Mouse (Mus musculus): ENCODE measurements around the gene Krt33a. TPM values are rescaled to one million over a fixed set of nuclear protein-coding genes. Genes with fewer than 3 reads are reported as not detected.

Gene Krt33a
- total and polyA plus RNA-seq, 3 experiments: not detected

DNA sequence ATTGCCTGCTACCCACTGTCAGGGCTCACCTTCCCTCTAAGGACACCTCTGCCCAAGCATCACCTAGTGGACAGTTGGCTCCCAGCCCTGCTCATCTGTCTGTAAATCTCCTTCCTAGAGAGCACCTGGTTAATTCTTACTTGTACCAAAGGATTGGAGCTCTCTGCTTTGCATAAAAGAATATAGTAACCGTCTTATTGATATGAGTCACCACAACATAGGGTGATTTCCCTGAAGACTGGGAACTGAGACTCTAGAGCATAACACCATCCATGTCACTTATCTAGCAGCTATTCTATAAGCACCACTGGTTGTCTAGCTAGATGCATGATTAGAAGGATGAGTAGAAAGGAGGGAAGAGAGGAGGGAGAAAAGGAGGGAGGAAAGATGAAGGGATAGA, 32.6 kb downstream of the Krt33a start (continued):
- TF ChIP-seq SIN3A (IDR thresholded peaks at IDR 0.05; ENCODE audit: low read length) (no peak), JUN (IDR thresholded peaks at IDR 0.05; ENCODE audit: insufficient read depth, low read depth, low read length) (no peak), CTCF (conservative IDR thresholded peaks at IDR 0.05 in 1 of 2, IDR thresholded peaks at IDR 0.05 in 1 of 2; ENCODE audit: low read depth in 2 of 2, low read length in 2 of 2) (peak in 1 of 2 experiments; percentile 13; a peak in 1 of 4 replicates), JUND (conservative IDR thresholded peaks at IDR 0.05; ENCODE audit: low read depth, low read length) (no peak), GABPA (IDR thresholded peaks at IDR 0.05; ENCODE audit: insufficient replicate concordance, low read depth, low read length) (no peak), MAZ (IDR thresholded peaks at IDR 0.05; ENCODE audit: low read depth, low read length) (no peak)

DNA sequence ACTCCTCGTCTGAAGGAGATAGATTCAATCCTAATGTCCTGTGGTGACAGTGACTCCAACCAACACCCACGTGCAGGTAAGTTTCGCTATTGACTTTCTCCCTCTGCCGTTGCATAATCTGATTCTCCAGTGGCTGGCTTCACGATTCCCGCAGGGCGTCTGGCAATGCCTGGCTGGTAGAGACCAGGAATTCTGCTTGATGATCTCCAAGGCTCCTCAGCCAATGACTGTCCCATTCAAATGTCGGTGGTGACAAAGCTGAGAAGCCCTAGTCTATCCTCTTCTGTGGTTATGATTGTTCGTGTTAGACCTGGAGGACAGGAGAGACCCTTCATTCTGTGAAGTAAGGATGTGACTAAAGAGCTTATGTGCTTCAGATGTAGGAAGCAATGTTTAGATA, 33.3 kb downstream of the Krt33a start:
- H3K9ac ChIP-seq (ENCODE audit: insufficient read depth, low read depth): no peak overlapping the region
- H3K4me3 ChIP-seq (replicated peaks in 1 of 3; ENCODE audit: low read depth in 2 of 3, low read length in 2 of 3, poor library complexity in 1 of 3): no peak overlapping the region
- H3K9me3 ChIP-seq (replicated peaks; ENCODE audit: low read length): no peaks in the 10 kb centered on the region
- peaks cover 87% of the 10 kb centered on the region for H3K27me3 ChIP-seq (replicated peaks)
- in situ Hi-C loops (cut with MboI; ENCODE audit: low pct_ligation_motif_present, low pct_unique_long_range_greater_than_20kb, low sequenced_read_pairs) (no loop called here), dilution Hi-C loops (cut with MboI; ENCODE audit: extremely low pct_ligation_motif_present, extremely low pct_unique_long_range_greater_than_20kb, low sequenced_read_pairs) (no loop called here)
- no peaks in the 10 kb centered on the region for H3K36me3 ChIP-seq (replicated peaks in 1 of 2; ENCODE audit: control insufficient read depth in 1 of 2, insufficient read depth in 1 of 2, low read length in 1 of 2)
- no peak overlapping the region for H3K4me2 ChIP-seq (ENCODE audit: insufficient read depth, low read depth, poor library complexity, severe bottlenecking)
- TF ChIP-seq TCF12 (IDR thresholded peaks at IDR 0.05; ENCODE audit: low read depth, low read length) (no peak), NELFE (IDR thresholded peaks at IDR 0.05; ENCODE audit: low read depth, low read length) (no peak), MEF2A (IDR thresholded peaks at IDR 0.05; ENCODE audit: borderline replicate concordance, low read depth, low read length) (no peak), EP300 (IDR thresholded peaks at IDR 0.05; ENCODE audit: low read length) (no peak), ZMIZ1 (IDR thresholded peaks at IDR 0.05; ENCODE audit: low read depth, low read length) (no peak), KAT2A (IDR thresholded peaks at IDR 0.05; ENCODE audit: insufficient replicate concordance, low read length) (no peak), MAZ (IDR thresholded peaks at IDR 0.05; ENCODE audit: low read depth, low read length) (no peak), POLR2A (IDR thresholded peaks at IDR 0.05; ENCODE audit: low read depth, low read length) (no peak), PAX5 (IDR thresholded peaks at IDR 0.05; ENCODE audit: low read length) (no peak), MAX (IDR thresholded peaks at IDR 0.05; ENCODE audit: low read length) (no peak), BHLHE40 (IDR thresholded peaks at IDR 0.05; ENCODE audit: low read depth, low read length) (no peak), CTCF (conservative IDR thresholded peaks at IDR 0.05 in 1 of 2, IDR thresholded peaks at IDR 0.05 in 1 of 2; ENCODE audit: low read depth in 2 of 2, low read length in 2 of 2) (no peak), MAFK (IDR thresholded peaks at IDR 0.05; ENCODE audit: insufficient replicate concordance, low read length) (no peak), E2F4 (IDR thresholded peaks at IDR 0.05; ENCODE audit: insufficient replicate concordance, low read depth, low read length) (no peak), USF1 (IDR thresholded peaks at IDR 0.05; ENCODE audit: low read depth, low read length) (no peak)
- H3K4me1 ChIP-seq (ENCODE audit: control insufficient read depth in 1 of 2, insufficient read depth in 2 of 2): peaks cover 11 to 12% of the 10 kb centered on the region in 2 experiments
- DNase-seq (ENCODE audit: extremely low read depth): no peak
- H3K79me2 ChIP-seq (replicated peaks; ENCODE audit: control insufficient read depth, extremely low read depth, insufficient read depth, poor library complexity, severe bottlenecking): no peaks in the 10 kb centered on the region
- H3K27ac ChIP-seq (ENCODE audit: insufficient read depth, low read depth): no peak overlapping the region

DNA sequence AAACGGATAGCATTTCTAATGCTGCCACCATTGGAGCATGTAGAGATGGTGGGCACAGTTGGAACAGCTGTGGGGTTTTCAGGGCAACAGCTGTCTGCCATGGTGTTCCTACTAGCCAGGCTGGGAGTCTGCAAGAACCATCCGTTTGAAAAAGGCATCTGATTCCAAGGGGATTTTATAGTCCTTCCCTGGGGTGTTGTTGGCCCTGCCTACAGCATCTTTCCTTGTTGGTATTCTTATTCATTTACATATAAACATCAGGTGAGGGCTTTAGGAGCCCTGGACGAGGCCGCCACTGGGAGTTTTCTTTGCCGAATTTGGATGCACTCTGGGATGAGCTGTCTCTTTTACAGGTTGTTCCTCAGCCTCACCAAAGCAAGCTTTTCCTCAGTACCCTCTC, 37.1 kb downstream of the Krt33a start, which contains the start of gene Krtap29-1:
TSS of gene Krtap29-1 (minus strand) at position 101 of the 400 bp plus-strand sequence.
- no peak within 1 kb of the TSS for H3K4me2 ChIP-seq (ENCODE audit: insufficient read depth, low read depth, poor library complexity, severe bottlenecking)
- TF ChIP-seq POLR2AphosphoS2 (IDR thresholded peaks at IDR 0.05; ENCODE audit: low read depth, low read length): no peak
- TF ChIP-seq SIN3A (IDR thresholded peaks at IDR 0.05; ENCODE audit: low read length): no peak
- TF ChIP-seq EP300 (IDR thresholded peaks at IDR 0.05; ENCODE audit: low read length): no peak
- no peak for TF ChIP-seq ZKSCAN1 (IDR thresholded peaks at IDR 0.05; ENCODE audit: borderline replicate concordance, low read depth, low read length)
- TF ChIP-seq TBP (conservative IDR thresholded peaks at IDR 0.05; ENCODE audit: low read depth, low read length): no peak
- no peak for TF ChIP-seq NRF1 (IDR thresholded peaks at IDR 0.05; ENCODE audit: low read depth, low read length)
- TF ChIP-seq POLR2A (IDR thresholded peaks at IDR 0.05; ENCODE audit: low read depth, low read length): no peak
- TF ChIP-seq RAD21 (IDR thresholded peaks at IDR 0.05; ENCODE audit: low read depth, low read length): no peak
- no peak for TF ChIP-seq TCF12 (IDR thresholded peaks at IDR 0.05; ENCODE audit: low read depth, low read length)
- no peak for TF ChIP-seq CHD1 (IDR thresholded peaks at IDR 0.05; ENCODE audit: low read depth, low read length)
- TF ChIP-seq MAX (IDR thresholded peaks at IDR 0.05; ENCODE audit: low read length): no peak
- no peak for TF ChIP-seq E2F4 (IDR thresholded peaks at IDR 0.05; ENCODE audit: insufficient replicate concordance, low read depth, low read length)
- no peak for TF ChIP-seq MAFK (IDR thresholded peaks at IDR 0.05; ENCODE audit: insufficient replicate concordance, low read length)
- no peak for TF ChIP-seq CHD2 (IDR thresholded peaks at IDR 0.05; ENCODE audit: low read length)
- no peak for TF ChIP-seq PAX5 (IDR thresholded peaks at IDR 0.05; ENCODE audit: low read length)
- no peak within 1 kb of the TSS for H3K27ac ChIP-seq (ENCODE audit: insufficient read depth, low read depth)
- H3K4me3 ChIP-seq (replicated peaks in 1 of 3; ENCODE audit: low read depth in 2 of 3, low read length in 2 of 3, poor library complexity in 1 of 3): no peak within 1 kb of the TSS
- H3K9ac ChIP-seq (ENCODE audit: insufficient read depth, low read depth): no peak within 1 kb of the TSS
- DNase-seq (ENCODE audit: extremely low read depth): no peak
- in situ Hi-C loops (cut with MboI; ENCODE audit: low pct_ligation_motif_present, low pct_unique_long_range_greater_than_20kb, low sequenced_read_pairs) (no loop called here), dilution Hi-C loops (cut with MboI; ENCODE audit: extremely low pct_ligation_motif_present, extremely low pct_unique_long_range_greater_than_20kb, low sequenced_read_pairs) (no loop called here)
- H3K9me3 ChIP-seq (replicated peaks; ENCODE audit: low read length): no peaks in the 10 kb centered on the region
- H3K27me3 ChIP-seq (replicated peaks): peaks cover 75% of the 10 kb centered on the region
- no peaks in the 10 kb centered on the region for H3K79me2 ChIP-seq (replicated peaks; ENCODE audit: control insufficient read depth, extremely low read depth, insufficient read depth, poor library complexity, severe bottlenecking)
- H3K36me3 ChIP-seq (replicated peaks in 1 of 2; ENCODE audit: control insufficient read depth in 1 of 2, insufficient read depth in 1 of 2, low read length in 1 of 2): no peaks in the 10 kb centered on the region
- H3K4me1 ChIP-seq (ENCODE audit: control insufficient read depth in 1 of 2, insufficient read depth in 2 of 2): peaks cover 7 to 11% of the 10 kb centered on the region in 2 experiments; a peak in 3 of 4 replicates
